Comparison of ENCODE assay signal across 19 mouse cellular contexts in the genomic region with DNA sequence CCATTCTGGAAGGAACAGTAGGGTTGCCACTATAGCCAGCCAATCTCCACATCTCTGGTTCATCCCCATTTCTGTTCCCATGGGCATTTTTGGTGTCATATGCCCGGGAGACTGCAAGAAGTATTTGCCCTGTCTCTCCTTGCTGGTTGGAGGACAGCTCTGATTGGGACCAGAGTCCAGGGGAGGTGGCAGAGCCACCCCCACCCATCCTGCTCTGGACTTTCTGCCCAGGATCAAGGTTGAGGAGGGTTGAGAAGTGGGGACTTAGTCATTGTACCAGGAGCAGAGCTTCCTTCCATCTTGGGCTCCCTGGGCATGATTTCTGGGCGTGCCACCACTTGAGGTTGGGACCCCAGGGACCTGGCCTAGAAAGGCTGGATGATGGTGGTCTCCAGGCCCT. TPM values are rescaled to one million over a fixed set of nuclear protein-coding genes. Genes with fewer than 3 reads are reported as not detected.
DNase-seq lines count a peak whose midpoint lies in the region; ATAC-seq lines count a peak whose summit lies in the region.
"Had no signal": no experiment of that assay in that cellular context is flagged by ENCODE, and none has a peak within 500 bp of the region (broad histone marks: within the 10 kb centered on the region; RNA-seq: fewer than 3 reads in every experiment).

No protein-coding gene starts in this region.

- H3K27me3 ChIP-seq in heart, embryonic 10.5 days (ENCODE audit: insufficient read depth, poor library complexity, severe bottlenecking): peaks cover 20% of the 10 kb centered on the region; the same call in 1 of the 2 replicates
- peaks cover 26% of the 10 kb centered on the region for H3K27me3 ChIP-seq in midbrain, embryonic 10.5 days (ENCODE audit: low read depth, poor library complexity, severe bottlenecking)
- no peaks in the 10 kb centered on the region for H3K27me3 ChIP-seq in midbrain, embryonic 13.5 days
- H3K27me3 ChIP-seq: embryonic facial prominence, embryonic 15.5 days; forebrain, embryonic 15.5 days; hindbrain, embryonic 15.5 days; liver, embryonic 13.5 days had no signal

- WGBS in heart, embryonic 10.5 days: 87% methylated on average over 2 of the region's 2 CpGs
- WGBS in midbrain, embryonic 10.5 days: 92% methylated on average over 2 of the region's 2 CpGs
- WGBS in midbrain, embryonic 13.5 days: 92% methylated on average over 2 of the region's 2 CpGs

- H3K4me2 ChIP-seq in midbrain, embryonic 13.5 days (replicated peaks): no peak overlapping the region
- H3K4me2 ChIP-seq: embryonic facial prominence, embryonic 15.5 days; forebrain, embryonic 15.5 days; hindbrain, embryonic 15.5 days; liver, embryonic 13.5 days; lung, embryonic 14.5 days had no signal

- DNase-seq in heart, embryonic 10.5 days (ENCODE audit: low spot score): no peak
- no peak for DNase-seq in heart, postnatal 10 days
- peak; percentile 53 to 58 for DNase-seq in kidney, adult 8-10 months
- DNase-seq in kidney, postnatal 14 days: no peak
- DNase-seq in midbrain, embryonic 10.5 days (ENCODE audit: low spot score): no peak
- no peak for DNase-seq in frontal cortex, postnatal 36 days (ENCODE audit: low spot score in 2 of 2)
- DNase-seq: adrenal gland, postnatal 25 days; cerebellum, adult 9-10 months; heart, postnatal 4 days; liver, embryonic 13.5 days; lung, embryonic 14.5 days; midbrain, embryonic 14.5 days had no signal

- ATAC-seq in midbrain, embryonic 13.5 days: no peak
- ATAC-seq: CD4-positive, CD25-positive, alpha-beta regulatory T cell, adult 4 months; forebrain, embryonic 15.5 days had no signal

- peak overlapping the region; percentile 69; the same call in 1 of the 2 replicates for H3K27ac ChIP-seq in heart, embryonic 10.5 days
- H3K27ac ChIP-seq in midbrain, embryonic 10.5 days (replicated peaks): 0 out of 2 replicates have a peak overlapping the region, but pooled peaks have one; percentile 1
- H3K27ac ChIP-seq in midbrain, embryonic 13.5 days: no peak overlapping the region
- H3K27ac ChIP-seq: embryonic facial prominence, embryonic 15.5 days; forebrain, embryonic 15.5 days; hindbrain, embryonic 15.5 days; left cerebral cortex, adult 2 months; liver, embryonic 13.5 days; stomach, postnatal 0 days had no signal

- H3K4me1 ChIP-seq in heart, embryonic 10.5 days: peaks cover 93% of the 10 kb centered on the region
- peaks cover 79% of the 10 kb centered on the region for H3K4me1 ChIP-seq in midbrain, embryonic 10.5 days
- H3K4me1 ChIP-seq in midbrain, embryonic 13.5 days (replicated peaks): peaks cover 43% of the 10 kb centered on the region

- H3K36me3 ChIP-seq in heart, embryonic 10.5 days: no peaks in the 10 kb centered on the region
- no peaks in the 10 kb centered on the region for H3K36me3 ChIP-seq in midbrain, embryonic 10.5 days
- no peaks in the 10 kb centered on the region for H3K36me3 ChIP-seq in midbrain, embryonic 13.5 days
- H3K36me3 ChIP-seq: embryonic facial prominence, embryonic 15.5 days; forebrain, embryonic 15.5 days; hindbrain, embryonic 15.5 days; liver, embryonic 13.5 days had no signal

- no peak overlapping the region for H3K9ac ChIP-seq in midbrain, embryonic 13.5 days (replicated peaks)
- H3K9ac ChIP-seq: embryonic facial prominence, embryonic 15.5 days; forebrain, embryonic 15.5 days; hindbrain, embryonic 15.5 days; liver, embryonic 13.5 days; lung, embryonic 14.5 days had no signal

- H3K9me3 ChIP-seq in heart, embryonic 10.5 days: no peaks in the 10 kb centered on the region
- no peaks in the 10 kb centered on the region for H3K9me3 ChIP-seq in midbrain, embryonic 10.5 days (replicated peaks)
- H3K9me3 ChIP-seq in midbrain, embryonic 13.5 days: no peaks in the 10 kb centered on the region
- H3K9me3 ChIP-seq: embryonic facial prominence, embryonic 15.5 days; forebrain, embryonic 15.5 days; hindbrain, embryonic 15.5 days; liver, embryonic 13.5 days had no signal

- intact Hi-C loops in heart, postnatal 10 days (cut with DNase I): no loop called here

- H3K4me3 ChIP-seq in heart, embryonic 10.5 days: no peak overlapping the region
- no peak overlapping the region for H3K4me3 ChIP-seq in midbrain, embryonic 10.5 days
- no peak overlapping the region for H3K4me3 ChIP-seq in midbrain, embryonic 13.5 days (replicated peaks)
- H3K4me3 ChIP-seq: embryonic facial prominence, embryonic 15.5 days; forebrain, embryonic 15.5 days; hindbrain, embryonic 15.5 days; left cerebral cortex, adult 2 months; liver, embryonic 13.5 days had no signal

RNA-seq across cellular contexts. Expression of a gene that starts 10.1 kb away (rescaled TPM):
- polyA plus RNA-seq in heart, embryonic 10.5 days (2016; fragmentation: Nextera tagmentation; extraction: Ambion mirVana): 6.4 and 8.0 TPM in 2 replicates
- 10 to 100 TPM; 38.6 to 42.5 TPM for total RNA-seq in heart, postnatal 10 days (2021)
- 7.5 and 7.6 TPM in 2 replicates for polyA plus RNA-seq in midbrain, embryonic 10.5 days (2016; fragmentation: Nextera tagmentation; extraction: Ambion mirVana)
- polyA plus RNA-seq in midbrain, embryonic 13.5 days (2015; fragmentation: Nextera tagmentation; extraction: Ambion mirVana): 4.0 and 4.4 TPM in 2 replicates

Comparison
In these comparisons a context has a peak if more than half of its experiments do, and no peak if none do; other contexts are left out.
1. DNase-seq: peak in kidney, adult 8-10 months (2 of 2); none in heart, embryonic 10.5 days (single experiment), heart, postnatal 10 days (0 of 2), kidney, postnatal 14 days (single experiment), midbrain, embryonic 10.5 days (single experiment) and frontal cortex, postnatal 36 days (0 of 2).